Mouse (Mus musculus): Measurements from ENCODE around the gene Lpin2.

GRCm38 (mm10) chr17:71265336-71266051 lies 83.1 kb downstream of the Lpin2 start:
- no peak for TF ChIP-seq CTCF (IDR thresholded peaks at IDR 0.05; ENCODE audit: insufficient read depth, low read length)
- TF ChIP-seq POLR2A (IDR thresholded peaks at IDR 0.05; ENCODE audit: borderline replicate concordance, extremely low read depth, low read depth, low read length), result no peak

Measured in lung, adult 2 months (tissue).